Mouse (Mus musculus): ENCODE measurements around the gene Tcf3.

The Tcf3 gene

DNA sequence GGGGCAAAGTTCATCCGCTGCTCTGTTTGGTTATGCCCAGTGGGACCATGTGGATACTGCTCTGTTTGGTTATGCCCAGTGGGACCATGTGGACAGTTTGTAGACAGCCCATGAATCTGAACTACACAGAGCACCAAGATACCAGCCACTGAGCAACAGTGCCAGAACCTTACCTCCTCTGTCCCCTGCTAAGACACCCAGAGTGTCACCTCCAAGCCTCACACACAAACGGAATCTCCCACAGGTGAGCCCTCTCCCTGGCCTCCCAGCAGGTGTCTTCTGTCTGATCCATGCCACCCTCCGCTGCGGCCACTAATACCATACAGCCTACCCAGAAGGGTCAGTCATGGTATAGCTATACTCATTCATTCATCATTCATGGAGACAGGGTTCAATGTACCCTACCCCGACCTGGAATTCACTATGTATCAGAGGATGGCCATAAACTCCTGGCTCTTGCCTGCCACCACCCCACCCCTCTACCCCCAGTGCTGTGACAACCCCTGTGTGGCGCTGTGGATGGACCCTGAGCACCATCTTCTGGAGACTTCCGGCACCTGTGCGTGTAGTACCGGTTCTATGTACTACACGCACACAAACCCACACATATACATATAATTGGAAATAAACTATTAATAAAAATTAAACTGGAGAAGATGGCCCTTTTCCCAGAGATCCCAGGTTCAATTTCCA lies 27.8 kb downstream of the Tcf3 start:
- DNase-seq: no peak

DNA sequence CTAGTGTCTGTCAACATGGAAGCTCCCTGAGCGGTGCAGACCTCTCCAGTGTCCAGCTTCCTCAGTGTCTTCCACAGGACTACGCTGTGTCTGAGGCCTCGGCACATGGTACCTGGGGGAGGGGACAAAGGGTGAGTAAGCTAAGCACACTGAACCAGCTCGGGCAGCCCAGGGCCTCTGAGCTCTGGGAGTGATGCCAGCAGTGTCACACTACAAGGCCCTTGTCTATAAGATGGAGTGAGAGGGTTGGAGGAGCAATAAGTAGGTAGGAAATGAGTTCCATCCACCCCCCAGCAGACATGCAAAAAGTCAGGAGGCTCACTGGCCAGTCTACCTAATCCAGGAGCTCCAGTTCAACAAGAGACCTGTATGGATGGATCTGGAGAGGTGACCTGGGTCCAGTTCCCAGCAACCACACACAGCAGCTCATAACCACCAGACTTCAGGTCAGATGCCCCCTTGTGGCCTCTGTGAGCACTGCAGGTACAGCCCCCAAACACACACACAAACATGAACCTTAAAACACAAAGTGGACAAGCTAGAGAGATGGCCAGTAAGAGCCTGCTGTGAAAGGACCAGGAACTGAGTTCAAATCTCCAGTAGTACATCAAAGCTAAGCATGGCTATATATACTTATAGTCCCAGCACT lies 30.3 kb downstream of the Tcf3 start:
- DNase-seq: peak; percentile 32

DNA sequence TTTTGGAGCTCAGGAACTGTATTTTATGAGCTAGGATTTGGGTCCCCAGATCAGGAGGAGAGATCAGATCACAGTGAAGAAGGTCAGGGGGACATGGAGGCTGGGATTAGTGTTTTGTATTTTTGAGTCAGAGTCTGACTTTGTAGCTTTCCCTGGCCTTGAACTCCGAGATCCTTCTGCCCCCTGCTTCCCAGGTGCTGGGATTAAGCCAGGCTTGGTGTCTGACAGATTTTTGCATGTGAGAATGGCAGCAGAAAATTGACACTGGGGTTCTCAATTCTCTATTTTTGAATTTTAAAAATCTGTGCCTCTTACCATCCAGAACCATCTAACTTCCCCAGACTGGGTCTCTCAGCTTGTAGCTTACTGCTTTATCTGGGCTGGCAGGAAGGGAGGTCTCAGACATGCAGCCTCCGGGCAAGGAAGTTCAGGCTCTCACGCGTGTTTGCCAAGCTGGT lies 32.7 kb downstream of the Tcf3 start:
- no peak for DNase-seq

DNA sequence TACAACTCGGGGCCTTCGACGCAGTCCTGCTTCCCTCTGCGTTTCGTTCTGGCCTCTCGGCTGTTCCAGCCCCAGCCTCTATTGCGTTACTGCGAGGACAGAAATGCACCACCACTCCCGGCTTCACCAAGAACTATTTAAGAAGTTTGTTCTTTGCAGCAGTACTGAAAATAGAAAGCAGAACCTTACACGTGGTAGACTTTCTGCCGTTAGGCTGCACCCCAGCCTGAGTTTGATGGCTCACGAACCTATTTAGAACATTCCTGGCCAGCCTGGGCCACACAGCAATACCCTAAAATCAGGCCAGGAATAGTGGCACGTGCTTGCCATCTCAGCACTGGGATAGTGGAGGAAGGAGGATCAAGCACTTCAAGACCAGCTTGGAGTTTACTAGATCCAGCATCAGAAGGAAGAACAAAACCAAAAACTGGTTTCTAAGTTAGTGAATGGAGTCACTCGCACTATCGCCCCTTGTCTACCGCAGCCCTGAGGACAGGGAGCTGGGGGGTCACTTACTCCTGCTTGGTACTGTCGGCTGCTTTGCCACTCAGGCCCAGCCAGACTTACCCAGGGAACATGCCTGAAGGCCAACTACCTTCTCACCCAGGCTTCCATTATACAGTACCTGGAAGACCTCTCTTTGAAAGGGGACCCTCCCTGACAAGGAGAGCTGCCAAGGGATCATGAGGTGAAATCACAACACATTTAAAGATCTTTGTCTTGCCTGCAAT lies 33.3 kb downstream of the Tcf3 start:
- no peak for DNase-seq

DNA sequence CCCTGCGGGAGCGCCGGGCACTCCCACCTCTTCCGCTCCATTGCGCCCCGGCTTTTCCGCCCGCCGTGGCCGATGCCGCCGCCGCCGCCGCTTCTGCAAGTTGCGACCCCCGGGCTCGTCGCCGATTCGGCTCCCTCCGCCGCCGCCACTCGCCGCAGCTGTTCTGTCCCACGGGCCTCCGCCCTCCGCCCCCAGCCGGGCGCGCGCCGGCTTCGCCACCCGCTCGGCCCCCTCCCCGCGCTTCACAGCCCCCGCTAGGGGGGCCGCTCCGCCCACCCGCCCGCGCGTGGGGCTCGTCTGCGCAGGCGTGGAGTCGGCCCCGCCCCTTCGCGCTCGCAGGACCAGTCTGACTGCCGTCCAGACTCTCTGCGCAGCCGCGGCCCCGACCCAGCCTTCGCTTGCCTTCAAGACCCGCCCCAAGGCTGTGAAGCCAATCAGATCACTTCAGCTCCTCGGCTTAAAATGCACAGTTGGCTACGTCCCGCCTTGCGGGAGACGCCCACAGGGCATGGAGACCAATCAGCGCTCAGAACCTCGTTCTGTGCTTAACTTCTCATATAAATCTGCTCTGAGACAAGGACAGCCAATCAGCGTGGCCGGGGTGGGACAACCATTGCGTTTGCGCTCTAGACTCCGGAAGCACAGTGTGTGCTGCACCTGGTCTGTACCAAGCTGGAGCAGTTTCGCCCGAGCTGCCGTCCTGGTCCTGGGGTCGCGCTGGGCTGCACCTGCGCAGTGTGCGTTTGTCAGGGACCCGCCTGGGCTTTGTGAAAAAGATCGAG lies 34.1 kb downstream of the Tcf3 start, which contains the start of gene Mbd3:
TSS of gene Mbd3 (minus strand) at position 360 of the 782 bp plus-strand sequence.
- DNase-seq: peak; percentile 100

DNA sequence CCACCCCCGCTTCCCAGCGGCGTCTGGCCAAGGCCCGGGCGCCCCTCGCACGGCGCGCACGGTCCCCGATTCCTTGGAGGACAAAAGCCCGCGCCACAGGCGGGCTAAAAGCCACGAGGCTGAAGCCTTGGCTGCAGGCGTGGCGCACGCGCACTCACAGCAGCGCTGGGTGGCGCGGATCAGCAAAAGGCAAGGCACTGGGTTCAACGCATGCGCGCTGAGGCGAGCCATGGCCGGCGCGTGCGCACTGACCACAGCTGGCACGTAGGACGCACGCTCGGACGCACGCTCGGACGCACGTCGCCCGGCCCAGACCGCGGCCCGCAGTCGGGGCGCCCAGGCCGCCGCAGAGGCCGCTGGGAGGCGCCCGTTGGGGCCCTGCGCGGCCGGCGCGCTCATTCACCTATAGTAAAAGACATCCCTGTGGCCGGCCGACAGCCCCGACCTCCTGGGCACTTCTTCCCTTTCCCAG lies 34.7 kb downstream of the Tcf3 start:
- DNase-seq: peak; percentile 97

DNA sequence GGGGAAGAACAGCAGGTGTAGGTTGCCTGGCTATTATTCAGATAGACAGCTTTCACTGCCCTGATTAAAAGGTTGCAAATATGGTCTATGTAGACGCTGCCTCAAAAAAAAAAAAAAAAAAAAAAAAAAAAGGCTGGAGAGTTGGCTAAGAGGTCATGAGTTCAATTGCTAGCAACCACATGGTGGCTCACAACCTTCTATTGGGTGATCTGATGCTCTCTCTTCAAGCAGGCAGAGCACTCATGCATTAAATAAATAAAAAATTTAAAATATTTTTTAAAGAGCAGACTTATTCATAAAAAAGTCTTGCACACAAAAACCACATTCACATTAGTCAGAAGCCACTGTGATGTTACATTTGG lies 35.3 kb downstream of the Tcf3 start:
- no peak for DNase-seq

DNA sequence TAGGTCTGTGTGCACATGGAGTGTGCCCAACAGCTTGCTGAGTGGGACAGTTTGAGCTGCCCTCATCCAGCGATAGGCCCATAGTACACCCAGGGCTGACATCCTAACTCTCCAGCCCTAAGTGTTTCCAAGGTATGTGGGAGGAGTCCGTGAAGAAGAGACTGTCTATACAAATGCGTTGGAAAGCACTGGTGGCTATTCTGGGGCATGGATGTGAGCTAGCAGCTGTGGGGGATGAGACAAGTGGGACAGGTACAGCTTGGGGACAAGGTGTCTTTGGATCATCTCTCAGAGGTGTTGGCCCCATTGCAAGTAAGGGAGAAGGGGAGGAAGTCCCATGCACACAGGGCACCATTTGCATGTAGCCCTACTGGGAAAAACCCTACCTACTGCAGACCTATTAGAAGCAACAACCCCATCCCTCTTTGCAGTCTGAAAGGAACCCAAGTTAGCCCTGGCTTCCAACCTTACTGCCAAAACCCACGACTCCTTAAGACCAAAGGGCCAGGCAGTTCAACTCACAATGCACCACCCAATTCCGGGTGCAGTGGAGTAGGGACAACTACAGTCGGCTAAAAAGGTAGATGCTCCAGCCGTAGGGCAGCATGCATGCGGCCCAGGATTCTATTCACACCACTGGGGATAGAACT lies 35.8 kb downstream of the Tcf3 start:
- no peak for DNase-seq

DNA sequence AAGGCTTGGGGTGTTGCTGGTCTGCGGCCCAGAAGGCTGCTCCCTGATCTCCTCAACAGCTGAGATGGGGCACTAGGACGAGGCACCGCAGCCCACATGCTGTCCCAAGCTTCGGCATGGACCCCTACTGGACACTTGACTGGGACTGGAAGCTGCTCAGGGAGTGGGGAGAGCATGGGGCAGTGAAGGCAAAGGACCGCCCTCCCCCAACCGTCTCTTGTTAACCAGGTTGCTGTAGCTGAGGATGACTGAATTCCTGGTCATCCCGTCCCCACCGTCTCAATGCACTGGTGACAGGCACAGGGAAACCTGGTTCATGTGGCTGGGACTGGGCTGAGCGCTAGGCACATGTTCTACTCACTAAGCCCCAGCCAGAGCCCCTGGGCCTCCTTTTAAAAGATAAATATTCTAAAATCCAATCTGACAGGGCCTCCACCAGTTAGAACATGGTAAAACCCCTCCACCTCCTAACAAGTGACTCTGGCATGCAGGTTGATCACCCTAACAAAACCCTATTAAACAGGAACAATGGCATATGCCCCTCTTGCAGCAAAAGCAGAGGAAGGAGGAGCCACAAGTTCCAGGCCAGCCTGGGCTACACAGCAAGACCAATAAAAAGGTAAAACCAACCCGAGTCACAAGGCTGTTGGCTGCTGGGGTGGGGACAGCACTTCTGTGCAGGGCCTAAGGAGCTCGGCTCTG lies 36.5 kb downstream of the Tcf3 start:
- DNase-seq: no peak

DNA sequence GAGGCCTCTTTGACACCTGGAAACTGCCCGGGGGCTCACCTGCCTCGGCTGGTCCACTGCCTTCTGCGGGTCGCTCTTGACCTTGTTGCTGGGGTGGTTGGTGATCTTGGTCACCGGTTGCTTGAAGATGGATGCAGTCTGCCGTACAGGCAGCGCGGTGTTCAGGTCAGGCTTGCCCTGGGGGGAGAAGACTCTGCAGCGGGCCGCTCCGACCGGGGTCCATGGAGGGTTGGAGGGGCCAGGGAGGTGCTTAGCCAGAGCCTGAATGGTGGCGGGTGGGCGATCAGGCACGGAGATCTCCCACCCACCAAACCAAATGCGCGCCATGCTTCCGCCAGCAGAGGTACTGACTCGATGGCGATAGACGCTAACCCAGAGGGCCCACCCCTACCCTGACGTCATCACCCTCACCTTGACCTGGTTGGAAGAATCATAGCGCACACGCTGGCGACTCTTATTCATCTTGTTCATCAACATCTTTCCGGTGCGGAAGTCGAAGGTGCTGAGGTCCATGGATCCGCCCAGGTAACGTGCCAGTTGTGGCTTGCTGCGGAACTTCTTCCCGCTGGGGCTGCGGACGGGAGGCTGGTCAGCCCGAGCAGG lies 38.3 kb downstream of the Tcf3 start:
- no peak for DNase-seq

DNA sequence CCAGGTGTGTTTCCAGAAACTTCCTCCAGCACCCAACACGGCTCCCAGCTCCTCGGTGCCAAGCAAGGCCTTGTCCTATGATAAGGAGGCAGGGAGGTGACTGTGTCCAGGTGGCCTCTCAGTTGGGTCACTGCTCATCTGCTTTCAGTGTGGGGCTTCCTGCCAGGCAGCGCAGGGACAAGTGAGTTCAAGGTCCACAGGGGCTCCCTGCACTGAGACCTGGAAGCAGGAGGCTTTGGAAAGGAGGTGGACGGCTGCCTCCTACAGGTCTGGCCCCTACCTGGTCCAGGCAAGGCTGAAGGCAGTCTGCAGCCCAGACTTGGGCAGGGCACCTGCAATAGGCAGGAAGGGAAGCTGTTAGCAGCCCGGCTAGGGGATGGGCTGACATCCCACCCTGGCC lies 40.8 kb downstream of the Tcf3 start:
- DNase-seq: peak; percentile 69

DNA sequence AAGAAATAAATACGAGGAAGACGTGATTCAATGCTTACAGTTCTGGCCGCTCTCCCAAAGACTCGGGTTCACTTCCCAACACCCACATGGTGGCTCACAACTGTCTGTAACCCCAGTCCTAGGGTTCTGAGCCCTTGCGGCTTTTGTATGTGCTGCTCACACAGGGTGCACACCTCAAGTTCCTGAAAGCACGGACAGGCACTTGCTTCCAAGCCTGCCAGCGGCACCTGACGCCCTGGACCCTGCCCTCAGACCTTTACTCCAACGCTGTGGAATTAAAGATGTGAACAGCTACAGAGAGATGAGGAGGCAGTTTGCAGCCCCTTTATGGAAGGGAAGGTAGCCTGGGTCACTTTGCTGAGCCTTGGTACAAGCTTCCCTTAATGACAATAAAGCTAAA lies 42.8 kb downstream of the Tcf3 start:
- peak; percentile 63 for DNase-seq

DNA sequence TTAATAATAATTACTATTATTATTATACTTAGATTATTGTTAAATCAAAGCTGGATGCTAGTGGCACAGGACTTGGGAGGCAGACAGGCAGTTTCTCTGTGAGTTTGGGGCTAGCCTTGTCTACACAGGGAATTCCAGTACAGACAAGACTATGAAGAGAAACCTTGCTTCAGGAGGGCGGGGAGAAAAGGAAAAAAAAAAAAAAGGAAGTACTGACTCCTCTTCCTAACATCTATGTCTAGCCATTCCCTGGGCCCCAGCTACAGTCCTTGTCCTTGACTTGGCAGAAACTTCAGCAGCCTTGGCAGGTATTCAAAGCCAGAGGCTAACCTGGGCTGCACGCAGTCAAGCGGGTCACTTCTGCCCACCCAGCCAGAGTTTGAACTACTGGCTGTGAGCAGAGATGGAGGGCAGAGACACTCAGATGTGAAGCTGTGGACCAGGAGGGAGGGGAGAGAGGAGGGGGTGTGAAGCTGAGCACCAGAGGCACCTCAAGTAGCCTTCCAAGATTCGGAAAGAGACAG lies 44.2 kb downstream of the Tcf3 start:
- DNase-seq: no peak

DNA sequence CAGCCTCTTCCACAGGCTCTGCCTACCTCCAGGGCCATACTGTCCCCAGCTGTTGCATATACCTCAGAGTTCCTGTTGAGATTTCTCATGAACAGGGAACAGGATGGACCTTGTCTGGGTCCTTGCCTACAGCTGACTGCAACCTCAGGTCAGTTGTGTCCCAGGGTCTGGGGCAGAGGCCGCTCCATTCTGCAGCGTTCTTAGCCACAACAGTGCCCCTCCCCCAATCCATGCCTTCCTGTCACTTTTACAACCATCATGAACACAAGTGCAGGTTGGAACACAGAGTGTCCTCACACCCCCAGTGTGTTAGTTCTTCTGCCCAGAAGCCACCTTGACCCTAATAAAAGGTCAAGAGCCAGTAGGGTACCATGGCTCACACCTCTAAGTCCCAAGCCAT lies 44.7 kb downstream of the Tcf3 start:
- no peak for DNase-seq

DNA sequence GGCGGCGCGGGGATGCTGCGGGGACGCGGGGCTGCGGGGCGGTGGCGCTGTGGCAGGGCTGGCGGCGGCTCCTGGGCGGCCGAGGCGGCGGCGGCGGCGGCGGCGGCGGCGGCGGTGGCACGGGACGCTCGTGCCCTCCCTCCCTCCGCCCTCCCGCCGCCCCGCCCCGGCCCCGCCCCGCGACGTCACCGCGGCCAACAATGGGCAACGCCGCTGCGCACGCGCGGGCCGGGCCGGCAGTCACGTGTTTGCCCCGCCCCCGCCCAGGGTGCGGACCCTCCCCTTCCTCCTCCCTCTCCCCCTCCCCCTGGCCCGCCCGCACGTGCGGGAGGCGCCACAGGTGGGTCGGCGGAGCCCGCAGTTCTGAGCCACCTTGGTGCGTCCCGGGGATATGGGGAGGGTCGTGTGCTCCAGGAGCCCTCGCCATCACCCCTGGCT lies 45.9 kb downstream of the Tcf3 start, which contains the start of gene Mex3d:
TSS of gene Mex3d (minus strand) at position 138 of the 438 bp plus-strand sequence.
- DNase-seq: peak; percentile 71

DNA sequence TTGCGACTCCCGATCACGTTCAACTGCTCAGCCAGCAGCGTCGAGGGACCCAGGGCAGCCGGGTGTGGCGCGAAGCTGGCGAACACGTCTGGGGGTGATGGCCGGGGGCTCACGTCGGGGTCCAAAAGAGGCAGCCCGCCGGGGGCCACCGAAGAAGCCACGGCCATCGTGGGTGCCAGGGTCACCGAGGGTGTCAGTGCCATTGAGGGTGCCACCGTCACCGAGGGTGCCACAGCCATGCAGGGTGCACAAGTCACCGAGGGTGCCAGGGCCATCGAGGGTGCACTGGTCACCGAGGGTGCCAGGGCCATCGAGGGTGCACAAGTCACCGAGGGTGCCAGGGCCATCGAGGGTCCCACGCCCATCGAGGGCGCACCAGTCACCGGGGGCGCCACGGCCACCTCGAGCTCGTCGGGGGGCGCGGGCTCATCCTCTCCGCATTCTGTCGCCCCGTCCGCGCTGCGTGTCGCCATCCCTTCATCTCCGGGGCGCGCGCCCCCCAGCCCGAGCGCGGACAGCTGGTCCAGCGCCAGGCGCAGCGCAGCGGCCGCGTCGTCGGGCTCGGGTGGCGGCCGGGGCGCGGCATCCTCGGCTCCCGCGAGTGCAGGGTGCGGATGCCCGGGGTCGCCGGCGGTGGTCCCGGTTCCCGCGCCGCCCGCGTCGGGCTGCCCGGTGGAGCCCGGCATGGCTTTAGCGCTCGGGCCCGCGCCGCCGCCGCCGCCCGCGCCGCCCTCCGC lies 46.5 kb downstream of the Tcf3 start:
- DNase-seq: no peak

DNA sequence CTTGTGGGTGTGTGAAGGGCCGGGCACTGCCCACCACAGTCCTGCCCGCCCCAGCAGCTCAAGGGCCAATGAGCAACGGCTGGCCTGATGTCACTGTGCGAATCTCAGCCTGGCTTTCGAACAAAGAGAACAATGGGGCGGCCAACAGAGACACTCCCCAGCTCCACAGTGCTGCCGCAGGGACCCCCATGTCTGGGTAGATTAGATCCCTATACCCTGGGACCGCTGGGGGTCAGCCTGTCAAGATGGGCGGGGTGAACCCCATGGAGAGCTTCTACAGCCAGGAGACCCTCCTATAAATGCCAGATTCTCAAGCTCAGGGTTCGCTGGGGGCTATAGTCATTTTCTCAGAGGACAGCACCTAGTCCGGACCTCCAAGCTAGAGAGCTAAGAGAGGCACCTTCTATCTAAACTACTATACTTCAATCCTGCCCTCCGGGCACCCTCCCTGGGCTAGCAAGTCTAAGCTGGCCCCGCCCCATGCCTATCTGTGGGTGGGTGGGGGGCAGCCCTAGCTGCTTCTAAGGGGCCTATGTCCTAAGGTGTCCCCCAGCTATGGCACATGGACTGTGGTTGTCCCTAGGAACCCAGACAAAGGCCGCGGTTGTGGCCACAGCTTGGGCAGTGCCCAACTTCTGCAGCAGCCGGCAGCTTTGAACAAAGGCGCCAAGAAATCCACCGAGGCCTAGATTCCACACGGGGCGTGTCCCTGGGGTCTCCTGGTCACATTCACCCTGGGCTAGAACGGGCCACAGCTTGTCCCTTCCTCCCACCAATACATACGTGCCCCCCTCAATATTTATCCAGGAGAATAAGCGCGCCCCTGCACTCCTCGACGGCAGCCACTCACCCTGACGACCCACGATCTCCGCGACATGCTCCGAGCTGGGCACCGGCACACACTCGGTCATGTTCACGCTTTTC lies 47.4 kb downstream of the Tcf3 start:
- no peak for DNase-seq

DNA sequence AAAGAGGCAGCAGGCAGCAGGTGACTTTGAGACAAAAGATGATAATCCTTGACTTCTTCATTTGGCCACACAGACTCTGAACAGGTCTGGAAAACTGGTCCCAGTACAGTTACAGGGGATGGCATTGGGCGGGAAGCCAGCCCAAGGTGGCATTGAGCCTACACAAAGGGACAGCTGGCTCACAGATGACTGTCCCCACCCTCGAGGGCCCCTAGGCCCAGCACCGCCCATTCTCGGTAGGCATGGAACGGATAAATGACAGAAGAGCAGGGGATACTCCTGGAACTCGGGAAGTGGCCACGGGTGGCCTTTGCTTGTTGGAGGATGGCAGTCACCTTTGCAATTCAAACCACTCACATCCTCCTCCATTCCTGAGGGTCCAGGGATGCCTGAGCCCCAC lies 48.1 kb downstream of the Tcf3 start:
- no peak for DNase-seq

DNA sequence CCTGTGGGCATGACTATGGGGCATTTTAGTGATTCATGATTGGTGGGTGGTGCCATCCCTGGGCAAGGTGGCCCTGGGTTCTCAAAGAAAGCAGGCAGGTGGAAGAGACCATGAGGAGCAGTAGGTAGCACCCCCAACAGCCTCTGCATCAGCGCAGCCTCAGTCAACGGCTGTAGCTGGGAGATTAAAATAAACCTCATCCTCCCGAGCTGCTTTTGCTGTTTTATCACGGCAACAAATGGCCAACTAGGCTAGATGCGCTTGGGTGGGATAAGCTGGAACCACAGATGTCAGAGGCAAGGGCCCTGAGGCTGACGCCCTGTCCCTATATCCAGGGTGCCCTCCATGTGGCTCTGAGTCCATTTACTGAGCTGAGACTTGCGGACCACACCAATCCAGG lies 48.7 kb downstream of the Tcf3 start:
- DNase-seq: no peak

All from kidney, adult 11 months (tissue).